Mouse (Mus musculus): ENCODE data around the gene Art3. TPM values are rescaled to one million over a fixed set of nuclear protein-coding genes. Genes with fewer than 3 reads are reported as not detected.
A peak's percentile ranks its signal among the peaks of the same experiment; 100 is the strongest.

The Art3 gene
- total and polyA plus RNA-seq, 2 experiments from 2014 or later: 186 to 294 TPM

- Histone ChIP-seq H3K4me2 (ENCODE audit: low read depth, low read length) (no peak overlapping the region), H3K27me3 (ENCODE audit: control insufficient read depth, insufficient read depth, low read length) (no peaks in the 10 kb centered on the region), H3K4me3 (ENCODE audit: low read depth, low read length) (no peak overlapping the region), H3K9me3 (replicated peaks; ENCODE audit: control insufficient read depth, low read length) (no peaks in the 10 kb centered on the region), H3K9ac (replicated peaks; ENCODE audit: low read depth, low read length) (no peak overlapping the region), H3K36me3 (replicated peaks; ENCODE audit: control insufficient read depth, insufficient read depth, low read length) (peaks cover 90% of the 10 kb centered on the region), H3K27ac (ENCODE audit: low read depth) (no peak overlapping the region), H3K4me1 (ENCODE audit: control insufficient read depth, insufficient read depth) (no peaks in the 10 kb centered on the region)
- ATAC-seq (ENCODE audit: insufficient read depth, low read depth) (no peak), DNase-seq (ENCODE audit: low spot score) (no peak)
- 89% methylated on average over 2 of the region's 2 CpGs for WGBS
- TF ChIP-seq EP300 (IDR thresholded peaks at IDR 0.05; ENCODE audit: low read depth) (no peak), CTCF (IDR thresholded peaks at IDR 0.05; ENCODE audit: low read depth) (no peak)
Measured at GRCm38 (mm10) chr5:92294525-92294924, 37.1 kb upstream of the Art3 start.

- no peaks in the 10 kb centered on the region for H3K9me3 ChIP-seq (replicated peaks; ENCODE audit: control insufficient read depth, low read length)
- H3K4me2 ChIP-seq (ENCODE audit: low read depth, low read length): no peak overlapping the region
- ATAC-seq (ENCODE audit: insufficient read depth, low read depth) (peak; percentile 33; the same call in 1 of the 2 replicates), DNase-seq (ENCODE audit: low spot score) (peak; percentile 51)
- 0 out of 2 replicates have a peak, but pooled peaks cover 10% of the 10 kb centered on the region for H3K4me1 ChIP-seq (ENCODE audit: control insufficient read depth, insufficient read depth)
- H3K36me3 ChIP-seq (replicated peaks; ENCODE audit: control insufficient read depth, insufficient read depth, low read length): peaks cover 75% of the 10 kb centered on the region
- no peak overlapping the region for H3K27ac ChIP-seq (ENCODE audit: low read depth)
- H3K9ac ChIP-seq (replicated peaks; ENCODE audit: low read depth, low read length): no peak overlapping the region
- H3K4me3 ChIP-seq (ENCODE audit: low read depth, low read length): no peak overlapping the region
- TF ChIP-seq EP300 (IDR thresholded peaks at IDR 0.05; ENCODE audit: low read depth) (no peak), CTCF (IDR thresholded peaks at IDR 0.05; ENCODE audit: low read depth) (no peak)
- 46% methylated on average over 13 of the region's 13 CpGs for WGBS
- no peaks in the 10 kb centered on the region for H3K27me3 ChIP-seq (ENCODE audit: control insufficient read depth, insufficient read depth, low read length)
Measured at GRCm38 (mm10) chr5:92302149-92302840, 29.3 kb upstream of the Art3 start.

GRCm38 (mm10) chr5:92304291-92304690 is 27.3 kb upstream of the Art3 start:
- no peak overlapping the region for H3K4me3 ChIP-seq (ENCODE audit: low read depth, low read length)
- no peaks in the 10 kb centered on the region for H3K27me3 ChIP-seq (ENCODE audit: control insufficient read depth, insufficient read depth, low read length)
- H3K9ac ChIP-seq (replicated peaks; ENCODE audit: low read depth, low read length): no peak overlapping the region
- ATAC-seq (ENCODE audit: insufficient read depth, low read depth): no peak
- no peak overlapping the region for H3K27ac ChIP-seq (ENCODE audit: low read depth)
- no peak for TF ChIP-seq EP300 (IDR thresholded peaks at IDR 0.05; ENCODE audit: low read depth)
- TF ChIP-seq CTCF (IDR thresholded peaks at IDR 0.05; ENCODE audit: low read depth): no peak
- DNase-seq (ENCODE audit: low spot score): no peak
- H3K4me1 ChIP-seq (ENCODE audit: control insufficient read depth, insufficient read depth): peaks cover 19% of the 10 kb centered on the region; the same call in 1 of the 2 replicates
- 64% methylated on average over 3 of the region's 3 CpGs for WGBS
- no peak overlapping the region for H3K4me2 ChIP-seq (ENCODE audit: low read depth, low read length)
- peaks cover 63% of the 10 kb centered on the region for H3K36me3 ChIP-seq (replicated peaks; ENCODE audit: control insufficient read depth, insufficient read depth, low read length)
- no peaks in the 10 kb centered on the region for H3K9me3 ChIP-seq (replicated peaks; ENCODE audit: control insufficient read depth, low read length)

GRCm38 (mm10) chr5:92309681-92310511 is 21.7 kb upstream of the Art3 start, which contains the start of gene Sdad1:
Sdad1 (minus strand) TSS chr5:92310479.
- H3K9me3 ChIP-seq (replicated peaks; ENCODE audit: control insufficient read depth, low read length): no peaks in the 10 kb centered on the region
- no peaks in the 10 kb centered on the region for H3K27me3 ChIP-seq (ENCODE audit: control insufficient read depth, insufficient read depth, low read length)
- peak within 1 kb of the TSS; percentile 46; the same call in 1 of the 2 replicates for H3K27ac ChIP-seq (ENCODE audit: low read depth)
- TF ChIP-seq EP300 (IDR thresholded peaks at IDR 0.05; ENCODE audit: low read depth): peak; percentile 71; the same call in 1 of the 2 replicates
- TF ChIP-seq CTCF (IDR thresholded peaks at IDR 0.05; ENCODE audit: low read depth): peak; percentile 66
- H3K4me3 ChIP-seq (ENCODE audit: low read depth, low read length): peak within 1 kb of the TSS; percentile 90
- peak; percentile 90 for DNase-seq (ENCODE audit: low spot score)
- WGBS: 2% methylated on average over 41 of the region's 41 CpGs
- peak within 1 kb of the TSS; percentile 72 for H3K9ac ChIP-seq (replicated peaks; ENCODE audit: low read depth, low read length)
- H3K4me1 ChIP-seq (ENCODE audit: control insufficient read depth, insufficient read depth): peaks cover 9% of the 10 kb centered on the region; the same call in 1 of the 2 replicates
- H3K4me2 ChIP-seq (ENCODE audit: low read depth, low read length): peak within 1 kb of the TSS; percentile 94
- H3K36me3 ChIP-seq (replicated peaks; ENCODE audit: control insufficient read depth, insufficient read depth, low read length): peaks cover 13% of the 10 kb centered on the region
- peak; percentile 92 for ATAC-seq (ENCODE audit: insufficient read depth, low read depth)

- H3K9ac ChIP-seq (replicated peaks; ENCODE audit: low read depth, low read length): no peak overlapping the region
- TF ChIP-seq CTCF (IDR thresholded peaks at IDR 0.05; ENCODE audit: low read depth) (peak; percentile 68), EP300 (IDR thresholded peaks at IDR 0.05; ENCODE audit: low read depth) (no peak)
- H3K9me3 ChIP-seq (replicated peaks; ENCODE audit: control insufficient read depth, low read length): no peaks in the 10 kb centered on the region
- H3K36me3 ChIP-seq (replicated peaks; ENCODE audit: control insufficient read depth, insufficient read depth, low read length): no peaks in the 10 kb centered on the region
- peaks cover 9% of the 10 kb centered on the region; the same call in 1 of the 2 replicates for H3K4me1 ChIP-seq (ENCODE audit: control insufficient read depth, insufficient read depth)
- H3K27ac ChIP-seq (ENCODE audit: low read depth): no peak overlapping the region
- DNase-seq (ENCODE audit: low spot score) (peak; percentile 89), ATAC-seq (ENCODE audit: insufficient read depth, low read depth) (no peak)
- H3K27me3 ChIP-seq (ENCODE audit: control insufficient read depth, insufficient read depth, low read length): no peaks in the 10 kb centered on the region
- H3K4me2 ChIP-seq (ENCODE audit: low read depth, low read length): no peak overlapping the region
- no peak overlapping the region for H3K4me3 ChIP-seq (ENCODE audit: low read depth, low read length)
- 13% methylated on average over 13 of the region's 13 CpGs for WGBS
Measured at GRCm38 (mm10) chr5:92312046-92312715, 19.4 kb upstream of the Art3 start.

Data from heart, postnatal 0 days (tissue).